Mouse (Mus musculus): Measurements from ENCODE around the gene Kremen2.

DNA sequence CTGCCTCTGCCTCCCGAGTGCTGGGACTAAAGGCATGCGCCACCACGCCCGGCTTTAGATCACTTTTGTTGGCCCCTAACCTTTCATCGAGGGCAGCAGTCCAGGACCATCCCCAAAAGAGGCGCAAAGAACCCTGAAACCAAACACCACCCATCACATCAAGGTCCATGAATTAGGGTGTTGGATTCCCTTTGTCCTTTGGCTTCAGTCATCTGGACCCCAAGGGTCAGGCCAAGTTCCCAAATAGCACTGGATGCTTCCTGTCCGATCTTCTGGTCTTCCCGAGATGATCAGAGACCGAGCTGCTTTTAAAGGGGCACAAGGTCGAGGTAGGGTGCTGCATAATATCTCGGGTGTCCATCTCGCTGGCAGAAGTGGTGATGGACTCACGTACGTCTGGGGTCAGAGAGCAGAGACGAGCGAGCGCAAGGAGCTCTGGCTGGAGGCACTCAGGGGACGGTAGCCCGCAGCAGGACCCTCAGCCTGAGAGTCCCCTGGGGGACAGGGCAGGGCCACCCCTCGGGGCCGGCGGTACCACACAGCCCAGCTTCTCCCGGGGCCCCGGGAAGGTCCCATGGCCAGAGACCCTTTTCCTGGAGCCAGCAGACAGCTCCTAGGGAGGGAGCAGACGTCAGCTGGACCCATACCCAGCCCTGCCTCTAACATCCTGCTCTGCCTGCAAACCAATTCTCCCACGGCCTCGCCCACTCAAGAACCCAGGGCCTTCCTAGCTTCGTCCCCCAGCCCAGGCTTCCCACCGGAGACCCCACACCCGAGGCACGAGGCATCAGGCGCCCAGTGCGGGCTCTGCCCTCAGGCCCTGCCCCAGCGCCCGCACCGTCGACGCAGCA is 4.0 kb downstream of the Kremen2 start:
- TF ChIP-seq SRF (IDR thresholded peaks at IDR 0.05; ENCODE audit: control insufficient read depth, insufficient read length, low read depth) = no peak
- no peak for TF ChIP-seq POLR2A (IDR thresholded peaks at IDR 0.05; ENCODE audit: insufficient read length, low read depth)
- TF ChIP-seq REST (IDR thresholded peaks at IDR 0.05; ENCODE audit: insufficient read depth, insufficient read length) = no peak
- no peak for TF ChIP-seq CEBPB (IDR thresholded peaks at IDR 0.05; ENCODE audit: insufficient read depth, poor library complexity, severe bottlenecking)
- TF ChIP-seq MAX (IDR thresholded peaks at IDR 0.05; ENCODE audit: low read depth) = no peak
- no peak for TF ChIP-seq TCF12 (IDR thresholded peaks at IDR 0.05; ENCODE audit: insufficient read depth, poor library complexity, severe bottlenecking)
- TF ChIP-seq E2F4 (IDR thresholded peaks at IDR 0.05; ENCODE audit: insufficient read depth) = no peak
- TF ChIP-seq POLR2AphosphoS2 (IDR thresholded peaks at IDR 0.05; ENCODE audit: insufficient read length, low read depth) = no peak
- no peak for TF ChIP-seq MYOD1 (IDR thresholded peaks at IDR 0.05; ENCODE audit: control insufficient read depth in 1 of 3, insufficient read length in 2 of 3, low read depth in 2 of 3)
